Mouse (Mus musculus): ENCODE data around the gene Foxp1. TPM values are rescaled to one million over a fixed set of nuclear protein-coding genes. Genes with fewer than 3 reads are reported as not detected.
A peak's percentile ranks its signal among the peaks of the same experiment; 100 is the strongest.

Gene Foxp1
- total RNA-seq, 1 experiment from 2014 or later = 77.4 TPM

DNA sequence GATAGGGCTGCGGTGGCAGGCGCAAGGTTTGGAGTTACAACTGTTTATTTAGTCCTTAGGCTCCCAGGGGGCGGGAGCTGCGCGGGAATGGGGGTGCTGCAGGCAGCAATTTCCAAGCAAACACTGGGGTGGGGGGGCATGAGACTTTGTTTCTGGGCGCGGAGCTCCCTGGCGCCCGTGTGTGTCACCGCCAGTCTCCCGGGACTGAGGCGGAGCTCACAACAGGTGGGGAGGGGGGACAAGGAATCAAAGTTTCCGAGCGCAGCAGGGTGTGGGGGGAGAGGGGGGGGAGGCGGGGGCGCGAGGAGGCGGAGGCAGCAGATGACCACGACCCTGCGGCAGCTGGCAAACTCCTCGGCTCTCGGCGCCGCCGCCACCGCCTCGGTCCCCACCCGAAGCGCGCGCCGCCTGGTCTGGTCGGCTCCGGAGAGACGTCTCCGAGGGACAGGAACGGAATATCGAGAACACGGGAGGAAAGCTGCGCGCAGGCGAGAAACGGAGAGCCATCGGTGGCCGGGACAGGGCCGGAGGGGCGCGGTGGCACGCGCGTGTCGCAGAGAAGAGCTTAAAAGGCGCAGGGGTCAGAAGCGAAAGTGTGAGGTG lies 1.4 kb downstream of the Foxp1 start:
- ATAC-seq (replicated peaks; ENCODE audit: low read depth, poor library complexity, severe bottlenecking) = peak; percentile 6; the same call in 1 of the 2 replicates

- ATAC-seq (replicated peaks; ENCODE audit: low read depth, poor library complexity, severe bottlenecking) = no peak
These were observed 1.9 kb downstream of the Foxp1 start for GRCm38 (mm10) chr6:99520676-99521037.

GRCm38 (mm10) chr6:99519806-99520675 lies 2.5 kb downstream of the Foxp1 start:
- no peak for ATAC-seq (replicated peaks; ENCODE audit: low read depth, poor library complexity, severe bottlenecking)

DNA sequence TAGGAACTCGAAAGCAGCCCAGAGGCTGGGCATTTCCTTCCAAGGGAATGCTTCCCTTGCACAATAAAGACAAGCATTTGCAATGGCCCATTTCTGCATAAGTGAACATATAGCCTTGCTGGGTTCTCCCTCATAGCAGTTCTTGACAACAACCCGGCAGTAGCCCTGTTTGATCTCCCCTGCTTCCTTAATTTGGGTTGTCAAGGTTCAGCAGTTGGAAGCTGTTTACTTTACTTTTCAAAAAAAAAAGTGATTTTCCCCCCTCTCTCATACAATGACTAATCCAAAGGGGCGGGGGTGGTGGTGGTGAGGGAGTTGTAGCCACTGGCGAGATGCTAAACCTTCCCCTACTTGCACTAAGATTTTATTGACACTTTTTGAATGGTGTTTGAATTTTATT lies 3.5 kb downstream of the Foxp1 start:
- peak; percentile 22 for ATAC-seq (replicated peaks; ENCODE audit: low read depth, poor library complexity, severe bottlenecking)

DNA sequence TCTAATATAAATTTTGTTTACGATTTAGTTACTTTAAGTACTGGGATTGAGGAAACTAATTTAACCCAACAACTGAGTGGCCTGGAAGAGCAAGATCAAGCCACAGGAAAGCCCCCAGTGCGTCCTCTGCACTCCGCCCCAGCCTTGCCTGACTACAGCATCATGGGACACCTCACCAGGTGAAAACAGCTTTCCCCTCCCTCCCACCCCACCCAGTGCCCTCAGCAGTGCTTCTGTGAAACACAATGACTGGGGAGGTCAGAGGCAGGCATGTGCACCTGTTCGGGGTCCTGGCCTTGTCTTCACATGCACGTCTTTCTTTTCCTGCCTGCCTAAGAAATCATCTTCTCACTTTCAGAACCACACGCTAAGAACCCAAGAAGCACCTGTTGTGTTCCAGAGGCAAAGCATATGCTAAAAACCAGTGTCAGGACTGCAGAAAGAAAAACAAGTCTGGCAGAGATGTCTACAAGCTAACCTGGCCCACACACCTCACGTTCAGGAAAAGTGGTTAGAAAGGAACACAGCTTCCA lies 6.8 kb downstream of the Foxp1 start:
- ATAC-seq (replicated peaks; ENCODE audit: low read depth, poor library complexity, severe bottlenecking) = no peak

GRCm38 (mm10) chr6:99511862-99512261 lies 10.7 kb downstream of the Foxp1 start:
- ATAC-seq (replicated peaks; ENCODE audit: low read depth, poor library complexity, severe bottlenecking) = no peak

GRCm38 (mm10) chr6:99509189-99509592 lies 13.3 kb downstream of the Foxp1 start:
- no peak for ATAC-seq (replicated peaks; ENCODE audit: low read depth, poor library complexity, severe bottlenecking)

DNA sequence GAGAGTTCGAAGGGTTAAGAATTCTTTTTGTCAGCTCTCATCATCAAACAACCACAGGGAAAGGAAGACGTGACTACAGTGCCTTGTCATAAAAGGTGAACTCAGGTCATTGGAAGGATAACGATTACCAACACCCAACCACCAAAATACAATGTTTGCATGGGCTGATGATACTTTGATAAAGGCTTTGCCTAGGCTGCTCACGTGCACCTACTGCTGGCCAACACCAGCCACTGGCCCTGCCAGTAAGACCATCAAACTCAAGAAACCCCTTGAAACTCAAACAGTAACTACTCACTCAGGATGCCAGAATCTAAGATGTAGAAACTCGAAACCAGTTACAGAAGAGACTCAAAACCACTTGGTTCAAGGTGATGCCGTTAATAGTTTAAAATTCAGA lies 15.7 kb downstream of the Foxp1 start:
- no peak for ATAC-seq (replicated peaks; ENCODE audit: low read depth, poor library complexity, severe bottlenecking)

GRCm38 (mm10) chr6:99503741-99504140 lies 18.8 kb downstream of the Foxp1 start:
- no peak for ATAC-seq (replicated peaks; ENCODE audit: low read depth, poor library complexity, severe bottlenecking)

DNA sequence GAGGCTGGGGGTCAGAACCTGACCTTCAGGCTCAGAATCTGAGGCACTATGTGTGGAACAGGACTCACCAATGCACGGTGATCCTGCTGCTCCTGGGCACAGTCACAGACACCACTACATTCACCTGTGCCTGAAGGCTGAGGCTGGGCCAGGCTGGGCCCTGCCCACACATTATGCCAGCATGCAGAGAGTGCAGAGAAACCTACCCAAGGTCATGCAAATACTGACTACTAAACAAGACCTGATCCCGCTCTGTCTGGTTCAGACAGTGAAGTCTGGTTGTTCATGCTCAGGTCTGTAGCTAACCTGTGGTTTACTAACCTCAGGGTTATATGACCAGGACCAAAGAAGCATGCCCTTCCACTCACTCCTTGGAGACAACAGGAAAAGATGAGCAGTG lies 19.8 kb downstream of the Foxp1 start:
- ATAC-seq (replicated peaks; ENCODE audit: low read depth, poor library complexity, severe bottlenecking) = no peak

GRCm38 (mm10) chr6:99502314-99502713 lies 20.2 kb downstream of the Foxp1 start:
- peak; percentile 30; the same call in 1 of the 2 replicates for ATAC-seq (replicated peaks; ENCODE audit: low read depth, poor library complexity, severe bottlenecking)

GRCm38 (mm10) chr6:99500570-99501270 lies 21.8 kb downstream of the Foxp1 start:
- no peak for ATAC-seq (replicated peaks; ENCODE audit: low read depth, poor library complexity, severe bottlenecking)

DNA sequence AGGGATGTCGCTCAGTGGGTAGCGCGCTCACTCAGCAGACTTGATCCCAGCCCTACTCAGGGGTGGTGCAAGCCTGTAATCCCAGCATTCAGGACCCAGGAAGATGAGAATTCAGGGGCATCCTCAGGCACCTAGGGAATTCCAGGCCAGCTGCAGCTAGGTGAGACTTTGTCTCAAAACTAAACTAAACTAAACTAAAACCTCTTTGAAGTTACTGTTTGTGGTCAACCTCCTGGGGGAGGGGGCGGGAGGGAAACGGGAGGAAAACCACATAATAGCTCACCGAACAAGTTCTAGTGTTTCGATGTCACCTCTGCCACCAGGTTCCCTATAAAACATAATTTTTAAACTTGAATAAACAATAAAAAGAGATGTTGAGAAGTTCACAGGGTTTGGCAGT lies 24.4 kb downstream of the Foxp1 start:
- ATAC-seq (replicated peaks; ENCODE audit: low read depth, poor library complexity, severe bottlenecking) = no peak

DNA sequence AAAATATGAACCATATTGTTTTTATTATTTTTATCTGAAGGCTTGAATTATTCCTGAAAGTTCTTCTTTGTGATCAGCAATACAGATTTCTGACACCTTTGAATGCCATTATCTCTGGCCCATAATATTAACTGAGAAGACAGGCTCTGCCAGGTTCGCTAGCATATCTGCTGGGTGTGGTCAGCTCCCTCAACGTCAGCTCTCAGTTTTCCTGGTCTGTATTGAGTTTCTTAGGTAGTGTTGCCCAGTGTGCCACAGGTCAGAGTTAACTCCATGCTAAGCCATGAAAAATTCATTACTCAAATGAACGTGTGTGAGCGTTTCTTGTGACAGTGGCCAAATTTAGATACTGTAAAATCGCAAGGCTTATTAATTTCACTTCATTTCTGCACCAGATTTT lies 26.4 kb downstream of the Foxp1 start:
- ATAC-seq (replicated peaks; ENCODE audit: low read depth, poor library complexity, severe bottlenecking) = no peak

- ATAC-seq (replicated peaks; ENCODE audit: low read depth, poor library complexity, severe bottlenecking) = no peak
These were observed 29.6 kb downstream of the Foxp1 start for GRCm38 (mm10) chr6:99492937-99493336.

DNA sequence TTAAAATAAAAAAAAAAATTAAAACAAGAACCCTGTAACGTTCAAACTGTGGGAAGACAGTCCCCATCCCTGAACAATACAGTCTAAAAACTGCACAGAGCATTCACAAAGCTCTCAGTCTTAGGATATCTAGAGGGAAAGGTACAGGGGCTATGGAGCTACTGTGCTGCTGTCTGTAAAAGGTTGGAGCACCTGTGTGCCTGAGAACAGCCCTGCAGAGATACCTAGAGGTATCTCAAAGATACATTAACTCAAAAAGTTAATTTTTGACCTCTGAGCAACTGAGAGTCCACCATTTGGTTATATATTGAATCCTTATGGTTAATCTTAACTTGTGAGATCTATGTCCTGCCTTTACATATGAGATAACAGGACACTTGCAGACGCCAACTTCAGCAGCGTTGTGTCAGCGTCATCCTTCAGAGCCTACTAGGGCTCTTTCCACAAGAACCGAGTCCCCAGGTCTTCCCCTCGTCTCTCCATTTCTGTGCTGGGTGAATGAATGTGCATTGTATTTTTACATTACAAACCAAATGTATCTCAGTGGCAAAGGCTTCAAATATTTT lies 30.5 kb downstream of the Foxp1 start:
- ATAC-seq (replicated peaks; ENCODE audit: low read depth, poor library complexity, severe bottlenecking) = no peak

DNA sequence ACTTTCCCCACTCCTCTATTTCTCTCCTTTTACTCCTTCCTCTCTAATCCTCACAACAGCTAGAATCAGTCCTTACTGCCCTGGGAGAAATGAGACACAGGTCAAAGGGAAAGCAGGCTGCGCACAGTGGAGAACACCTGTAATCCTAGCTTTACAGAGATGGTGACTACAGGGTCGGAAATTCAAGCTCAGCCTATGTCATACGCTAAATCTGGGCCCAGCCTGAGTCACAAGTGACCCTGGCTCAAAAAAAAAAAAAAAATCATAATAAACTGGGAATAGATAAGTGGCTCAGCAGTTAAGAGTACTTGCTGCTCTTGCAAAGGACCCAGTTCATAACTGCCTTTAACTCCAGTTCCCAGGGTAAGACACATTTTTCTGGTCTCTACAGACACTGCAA lies 31.4 kb downstream of the Foxp1 start:
- ATAC-seq (replicated peaks; ENCODE audit: low read depth, poor library complexity, severe bottlenecking) = no peak

DNA sequence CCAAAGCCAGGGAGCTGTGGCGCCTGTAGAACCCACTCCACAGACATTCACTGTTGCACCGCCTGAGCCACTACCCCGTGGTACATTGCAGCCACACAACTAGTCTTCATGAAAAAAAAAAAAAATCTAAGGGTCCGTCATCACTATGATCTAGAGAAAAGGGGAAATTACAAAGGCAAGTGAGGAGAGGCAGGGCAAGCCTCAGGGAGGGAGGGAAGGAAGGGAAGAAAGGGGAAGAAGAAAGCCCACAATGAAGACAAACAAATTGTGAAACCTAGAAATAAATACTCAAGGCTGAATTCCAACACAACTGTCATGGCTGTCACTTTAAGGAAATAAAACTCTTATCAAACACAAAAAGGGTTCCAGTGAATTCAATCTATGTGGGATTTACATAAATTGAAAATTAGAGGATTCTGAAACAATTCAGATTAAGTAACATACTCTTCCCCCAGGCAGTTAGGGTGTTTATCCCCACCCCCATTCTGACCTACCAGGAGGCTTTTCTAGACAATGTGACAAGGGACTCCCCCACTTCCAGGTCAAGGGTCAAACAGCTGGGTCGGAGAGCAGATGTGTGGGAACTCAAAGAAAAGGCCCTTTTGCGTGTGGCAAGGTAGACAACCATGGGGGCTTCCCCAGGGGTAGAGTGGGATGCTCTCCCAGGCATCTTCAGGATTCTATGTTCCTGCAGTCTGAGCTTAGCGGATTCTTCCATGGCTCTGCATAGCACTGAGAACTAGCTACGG lies 32.4 kb downstream of the Foxp1 start:
- ATAC-seq (replicated peaks; ENCODE audit: low read depth, poor library complexity, severe bottlenecking) = peak; percentile 83

- no peak for ATAC-seq (replicated peaks; ENCODE audit: low read depth, poor library complexity, severe bottlenecking)
These were observed 33.1 kb downstream of the Foxp1 start for GRCm38 (mm10) chr6:99489423-99489822.

Measured in common myeloid progenitor, adult 5-6 weeks (primary cell).